Mouse (Mus musculus): ENCODE measurements around the gene Timm10b. TPM values are rescaled to one million over a fixed set of nuclear protein-coding genes. Genes with fewer than 3 reads are reported as not detected.
A peak's percentile ranks its signal among the peaks of the same experiment; 100 is the strongest.

Timm10b gene
- polyA plus RNA-seq, 1 experiment from 2014 or later, result 199 TPM

GRCm38 (mm10) chr7:105641936-105642335 is 2.1 kb downstream of the Timm10b start:
- H3K4me2 ChIP-seq, result peak overlapping the region; percentile 93
- no peak for ATAC-seq (ENCODE audit: insufficient read depth, low FRiP score, low read depth)
- H3K36me3 ChIP-seq, result peaks cover 13% of the 10 kb centered on the region; the same call in 1 of the 2 replicates
- no peak overlapping the region for H3K27ac ChIP-seq
- H3K9me3 ChIP-seq, result no peaks in the 10 kb centered on the region
- 67% methylated on average over 3 of the region's 3 CpGs for WGBS
- peaks cover 25% of the 10 kb centered on the region for H3K4me1 ChIP-seq
- H3K9ac ChIP-seq, result no peak overlapping the region
- no peak overlapping the region; the same call in 1 of the 2 replicates for H3K4me3 ChIP-seq (replicated peaks)
- no peaks in the 10 kb centered on the region for H3K27me3 ChIP-seq (replicated peaks)

GRCm38 (mm10) chr7:105650639-105651435 is 11.0 kb downstream of the Timm10b start, which contains the start of gene Dnhd1:
TSS of gene Dnhd1 (plus strand) at chr7:105650827.
- no peaks in the 10 kb centered on the region for H3K36me3 ChIP-seq
- H3K9me3 ChIP-seq, result no peaks in the 10 kb centered on the region
- H3K4me1 ChIP-seq, result peaks cover 4% of the 10 kb centered on the region; the same call in 1 of the 2 replicates
- peak within 1 kb of the TSS; percentile 65 for H3K27ac ChIP-seq
- H3K9ac ChIP-seq, result peak within 1 kb of the TSS; percentile 20; the same call in 1 of the 2 replicates
- H3K4me2 ChIP-seq, result peak within 1 kb of the TSS; percentile 80
- ATAC-seq (ENCODE audit: insufficient read depth, low FRiP score, low read depth), result peak; percentile 95
- no peaks in the 10 kb centered on the region for H3K27me3 ChIP-seq (replicated peaks)
- WGBS, result under 1% methylated on average over 17 of the region's 17 CpGs
- H3K4me3 ChIP-seq (replicated peaks), result peak within 1 kb of the TSS; percentile 37

GRCm38 (mm10) chr7:105685541-105686197 is 45.8 kb downstream of the Timm10b start:
- Histone ChIP-seq H3K36me3 (no peaks in the 10 kb centered on the region), H3K27ac (no peak overlapping the region), H3K4me2 (peak overlapping the region; percentile 27; the same call in 1 of the 2 replicates), H3K9me3 (no peaks in the 10 kb centered on the region), H3K27me3 (replicated peaks) (no peaks in the 10 kb centered on the region), H3K9ac (no peak overlapping the region), H3K4me1 (no peaks in the 10 kb centered on the region), H3K4me3 (replicated peaks) (no peak overlapping the region)
- ATAC-seq (ENCODE audit: insufficient read depth, low FRiP score, low read depth), result peak; percentile 65; the same call in 1 of the 2 replicates
- 11% methylated on average over 13 of the region's 13 CpGs for WGBS

GRCm38 (mm10) chr7:105690875-105691274 is 51.0 kb downstream of the Timm10b start:
- H3K4me2 ChIP-seq, result no peak overlapping the region
- no peaks in the 10 kb centered on the region for H3K36me3 ChIP-seq
- no peaks in the 10 kb centered on the region for H3K27me3 ChIP-seq (replicated peaks)
- H3K4me3 ChIP-seq (replicated peaks), result no peak overlapping the region
- ATAC-seq (ENCODE audit: insufficient read depth, low FRiP score, low read depth), result no peak
- no peak overlapping the region for H3K27ac ChIP-seq
- no peaks in the 10 kb centered on the region for H3K9me3 ChIP-seq
- H3K9ac ChIP-seq, result no peak overlapping the region
- no peaks in the 10 kb centered on the region for H3K4me1 ChIP-seq
- WGBS, result 63% methylated on average over 1 of the region's 1 CpGs

Other genes with a start within 250 kb of the Timm10b start
- 40.7 and 44.0 TPM in 2 replicates for gene Fam160a2, start 240.0 kb upstream of the Timm10b start, polyA plus RNA-seq (2015; fragmentation: Nextera tagmentation; extraction: Ambion mirVana)
- not detected in 2 replicates for gene Cnga4, start 235.5 kb upstream of the Timm10b start, polyA plus RNA-seq (2015; fragmentation: Nextera tagmentation; extraction: Ambion mirVana)
- 0.52 and 0.57 TPM in 2 replicates for gene Cckbr, start 214.3 kb upstream of the Timm10b start, polyA plus RNA-seq (2015; fragmentation: Nextera tagmentation; extraction: Ambion mirVana)
- 115 and 131 TPM in 2 replicates for gene Cavin3, start 157.8 kb upstream of the Timm10b start, polyA plus RNA-seq (2015; fragmentation: Nextera tagmentation; extraction: Ambion mirVana)
- 31.5 and 31.8 TPM in 2 replicates for gene Smpd1, start 85.7 kb upstream of the Timm10b start, polyA plus RNA-seq (2015; fragmentation: Nextera tagmentation; extraction: Ambion mirVana)
- 31.3 and 36.1 TPM in 2 replicates for gene Apbb1, start 58.4 kb upstream of the Timm10b start, polyA plus RNA-seq (2015; fragmentation: Nextera tagmentation; extraction: Ambion mirVana)
- gene Hpx, start 39.9 kb upstream of the Timm10b start, polyA plus RNA-seq (2015; fragmentation: Nextera tagmentation; extraction: Ambion mirVana), result 7.0 and 17.7 TPM in 2 replicates
- 27.8 and 29.8 TPM in 2 replicates for gene Trim3, start 6.5 kb upstream of the Timm10b start, polyA plus RNA-seq (2015; fragmentation: Nextera tagmentation; extraction: Ambion mirVana)
- gene Arfip2, start 360 bp downstream of the Timm10b start, polyA plus RNA-seq (2015; fragmentation: Nextera tagmentation; extraction: Ambion mirVana), result 69.0 and 81.8 TPM in 2 replicates
- 24.2 and 37.0 TPM in 2 replicates for gene Gm45799, start 496 bp downstream of the Timm10b start, polyA plus RNA-seq (2015; fragmentation: Nextera tagmentation; extraction: Ambion mirVana)
- gene Dnhd1, start 10.8 kb downstream of the Timm10b start, polyA plus RNA-seq (2015; fragmentation: Nextera tagmentation; extraction: Ambion mirVana), result 0.71 and 0.95 TPM in 2 replicates
- gene Ilk, start 96.5 kb downstream of the Timm10b start, polyA plus RNA-seq (2015; fragmentation: Nextera tagmentation; extraction: Ambion mirVana), result 352 TPM in 2 replicates
- gene Rrp8, start 97.3 kb downstream of the Timm10b start, polyA plus RNA-seq (2015; fragmentation: Nextera tagmentation; extraction: Ambion mirVana), result 26.9 and 38.3 TPM in 2 replicates
- 123 and 139 TPM in 2 replicates for gene Taf10, start 104.3 kb downstream of the Timm10b start, polyA plus RNA-seq (2015; fragmentation: Nextera tagmentation; extraction: Ambion mirVana)
- 69.5 and 73.3 TPM in 2 replicates for gene Tpp1, start 112.2 kb downstream of the Timm10b start, polyA plus RNA-seq (2015; fragmentation: Nextera tagmentation; extraction: Ambion mirVana)
- gene Dchs1, start 147.6 kb downstream of the Timm10b start, polyA plus RNA-seq (2015; fragmentation: Nextera tagmentation; extraction: Ambion mirVana), result 8.6 and 10.4 TPM in 2 replicates
- 405 and 416 TPM in 2 replicates for gene Mrpl17, start 171.0 kb downstream of the Timm10b start, polyA plus RNA-seq (2015; fragmentation: Nextera tagmentation; extraction: Ambion mirVana)